Mouse (Mus musculus) MEL (cell line): ENCODE data around the gene Ptpa. TPM values are rescaled to one million over a fixed set of nuclear protein-coding genes. Genes with fewer than 3 reads are reported as not detected.

Experiments used
- DNase-seq: peaks from one replicate; pipeline ENCODE4 v3.0.0; 2011; ENCODE audit warnings: low read depth, low spot score
- H3K27ac ChIP-seq: 2 replicates; pipeline ENCODE4 v1.5.1; 2012; ENCODE audit warnings: low read depth, mild to moderate bottlenecking, control low read depth, low read length, moderate library complexity; ENCODE audit not compliant: control insufficient read depth
- H3K27me3 ChIP-seq, 2 experiments: fragments of 150-350 bp in 1 of 2; sonication (generic) in 1 of 2; 2 replicates each; pipeline ENCODE4 v1.6.1; 2012; ENCODE audit warnings: low read length in 2 of 2, mild to moderate bottlenecking in 2 of 2, improper control_type of control experiment in 1 of 2, moderate library complexity in 1 of 2; ENCODE audit not compliant: insufficient read depth in 2 of 2, control insufficient read depth in 1 of 2
- H3K36me3 ChIP-seq, 2 experiments: 2 replicates each; pipeline ENCODE4 v1.6.1; 2012 to 2014; ENCODE audit warnings: low read length in 2 of 2, improper control_type of control experiment in 1 of 2, inconsistent platforms in 1 of 2, mild to moderate bottlenecking in 1 of 2; ENCODE audit not compliant: insufficient read depth in 2 of 2, control insufficient read depth in 1 of 2
- H3K4me1 ChIP-seq, 2 experiments: fragments of 150-350 bp in 1 of 2; sonication (generic) in 1 of 2; 2 replicates each; pipeline ENCODE4 v1.6.1; 2012; ENCODE audit warnings: low read length in 2 of 2, improper control_type of control experiment in 1 of 2, mild to moderate bottlenecking in 1 of 2; ENCODE audit not compliant: insufficient read depth in 2 of 2, control insufficient read depth in 1 of 2
- H3K4me3 ChIP-seq, 2 experiments: fragments of 150-350 bp in 1 of 2; sonication (generic) in 1 of 2; 2 replicates each; pipeline ENCODE4 v1.5.1; 2012; ENCODE audit warnings: low read depth in 2 of 2, low read length in 2 of 2, mild to moderate bottlenecking in 2 of 2, moderate library complexity in 2 of 2, control low read depth in 1 of 2, improper control_type of control experiment in 1 of 2; ENCODE audit not compliant: control insufficient read depth in 1 of 2, insufficient read depth in 1 of 2
- H3K79me2 ChIP-seq: 2 replicates; pipeline ENCODE4 v1.6.1; 2012; ENCODE audit warnings: mild to moderate bottlenecking, low read length, moderate library complexity; ENCODE audit not compliant: control insufficient read depth, poor library complexity, insufficient read depth
- H3K9ac ChIP-seq: 2 replicates; pipeline ENCODE4 v1.6.1; 2012; ENCODE audit warnings: low read depth, mild to moderate bottlenecking, control low read depth, low read length, moderate library complexity; ENCODE audit not compliant: control insufficient read depth, poor library complexity, severe bottlenecking
- H3K9me3 ChIP-seq: fragments of 150-350 bp; sonication (generic); replicated peaks from 2 replicates; pipeline ENCODE4 v1.6.1; 2012; ENCODE audit warnings: mild to moderate bottlenecking, low read length, improper control_type of control experiment, moderate library complexity; ENCODE audit not compliant: insufficient read depth
- BHLHE40 ChIP-seq: IDR thresholded peaks from 2 replicates; pipeline ENCODE4 v1.6.1; 2012; ENCODE audit warnings: low read depth, mild to moderate bottlenecking, inconsistent platforms, low read length, improper control_type of control experiment, borderline replicate concordance
- CTCF ChIP-seq, 3 experiments: IDR thresholded peaks in 2 of 3; conservative IDR thresholded peaks in 1 of 3; 2 replicates each; pipeline ENCODE4 v1.5.1; 2011 to 2012; ENCODE audit warnings: low read length in 3 of 3, low read depth in 2 of 3, mild to moderate bottlenecking in 2 of 3, improper control_type of control experiment in 1 of 3, inconsistent platforms in 1 of 3, mixed read lengths in 1 of 3, moderate library complexity in 1 of 3; ENCODE audit not compliant: control insufficient read depth in 1 of 3, insufficient read depth in 1 of 3, poor library complexity in 1 of 3, severe bottlenecking in 1 of 3
- GATA1 ChIP-seq: IDR thresholded peaks from 2 replicates; pipeline ENCODE4 v1.6.1; 2011; ENCODE audit warnings: low read depth, low read length, improper control_type of control experiment
- HCFC1 ChIP-seq: IDR thresholded peaks from 2 replicates; pipeline ENCODE4 v1.6.1; 2012; ENCODE audit warnings: low read depth, mild to moderate bottlenecking, inconsistent platforms, low read length, improper control_type of control experiment, moderate library complexity
- MAX ChIP-seq: IDR thresholded peaks from 2 replicates; pipeline ENCODE4 v1.6.1; 2011; ENCODE audit warnings: low read length, improper control_type of control experiment
- MEF2A ChIP-seq: IDR thresholded peaks from 2 replicates; pipeline ENCODE4 v1.6.1; 2014; ENCODE audit warnings: low read depth, mild to moderate bottlenecking, inconsistent platforms, low read length, improper control_type of control experiment; ENCODE audit not compliant: poor library complexity, insufficient replicate concordance, severe bottlenecking; ENCODE audit errors: extremely low read depth
- MXI1 ChIP-seq: IDR thresholded peaks from 2 replicates; pipeline ENCODE4 v1.6.1; 2011; ENCODE audit warnings: mild to moderate bottlenecking, low read depth, low read length, improper control_type of control experiment
- MYC ChIP-seq: IDR thresholded peaks from 2 replicates; pipeline ENCODE4 v1.6.1; 2011; ENCODE audit warnings: low read depth, mild to moderate bottlenecking, low read length, improper control_type of control experiment, moderate library complexity
- NELFE ChIP-seq: IDR thresholded peaks from 2 replicates; pipeline ENCODE4 v1.6.1; 2011; ENCODE audit warnings: low read depth, low read length, improper control_type of control experiment
- NRF1 ChIP-seq: IDR thresholded peaks from 2 replicates; pipeline ENCODE4 v1.6.1; 2014; ENCODE audit warnings: low read depth, mild to moderate bottlenecking, inconsistent platforms, low read length, improper control_type of control experiment, moderate library complexity; ENCODE audit not compliant: poor library complexity, insufficient read depth, severe bottlenecking
- SMC3 ChIP-seq: IDR thresholded peaks from 2 replicates; pipeline ENCODE4 v1.6.1; 2011; ENCODE audit warnings: low read depth, low read length, improper control_type of control experiment
- TAL1 ChIP-seq: IDR thresholded peaks from 2 replicates; pipeline ENCODE4 v1.6.1; 2012; ENCODE audit warnings: mild to moderate bottlenecking, inconsistent platforms, low read length, moderate library complexity, mixed read lengths
- UBTF ChIP-seq: IDR thresholded peaks from 2 replicates; pipeline ENCODE4 v1.6.1; 2012; ENCODE audit warnings: low read depth, mild to moderate bottlenecking, inconsistent platforms, low read length, improper control_type of control experiment, moderate library complexity, borderline replicate concordance; ENCODE audit not compliant: insufficient read depth
- ZC3H11A ChIP-seq: IDR thresholded peaks from 2 replicates; pipeline ENCODE4 v1.6.1; 2012; ENCODE audit warnings: low read depth, mild to moderate bottlenecking, inconsistent platforms, low read length, improper control_type of control experiment
- ZKSCAN1 ChIP-seq: IDR thresholded peaks from 2 replicates; pipeline ENCODE4 v1.6.1; 2012; ENCODE audit warnings: low read depth, mild to moderate bottlenecking, inconsistent platforms, low read length, improper control_type of control experiment, moderate library complexity
- ZNF384 ChIP-seq: IDR thresholded peaks from 2 replicates; pipeline ENCODE4 v1.6.1; 2012; ENCODE audit warnings: low read depth, mild to moderate bottlenecking, inconsistent platforms, low read length, improper control_type of control experiment
- polyA plus RNA-seq, 2 experiments: library from polyadenylated mRNA; stranded (reverse) in 1 of 2; unstranded in 1 of 2; fragments of >175 nt in 1 of 2; fragments of >200 nt in 1 of 2; gene quantifications; 2 replicates each; pipeline versions ENCODE4 v1.2.1 to v1.2.4; 2012; ENCODE audit warnings: low replicate concordance in 2 of 2, low read depth in 1 of 2; ENCODE audit not compliant: insufficient read length in 2 of 2, insufficient read depth in 1 of 2, missing spikeins in 1 of 2
- total RNA-seq: library from RNA; depleted of rRNA; stranded (reverse); fragments of 300-350 nt; gene quantifications from 2 replicates; pipeline ENCODE4 v1.2.3, GENCODE M21; 2012

Gene Ptpa
- total and polyA plus RNA-seq, 3 experiments: 159 to 382 TPM; not detected in 1

DNA sequence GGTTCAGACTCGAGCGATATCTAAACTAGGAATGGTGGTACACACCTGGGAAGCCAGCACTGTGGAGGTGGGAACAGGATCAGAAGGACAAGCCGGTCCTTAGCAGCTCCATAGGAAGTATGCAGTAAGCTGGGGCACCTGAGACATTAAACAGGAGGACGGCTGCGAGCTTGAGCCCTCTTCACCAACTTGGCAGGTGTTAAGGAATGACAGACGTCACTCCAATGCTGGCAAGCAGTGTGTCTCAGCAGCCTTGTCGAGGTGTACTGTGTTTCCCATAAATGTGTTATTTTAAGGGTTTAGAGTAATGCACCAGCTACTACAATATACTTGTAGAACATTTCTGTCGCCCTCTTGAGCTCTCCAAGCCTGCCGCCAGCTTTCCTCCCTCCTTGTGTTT is 28.9 kb upstream of the Ptpa start:
- H3K4me3 ChIP-seq: no peak overlapping the region
- H3K4me1 ChIP-seq: peaks cover 0 to 6% of the 10 kb centered on the region in 2 experiments; a peak in 2 of 4 replicates
- DNase-seq: no peak
- H3K27ac ChIP-seq: no peak overlapping the region
- peaks cover 0 to 3% of the 10 kb centered on the region in 2 experiments; a peak in 2 of 4 replicates for H3K36me3 ChIP-seq
- H3K9ac ChIP-seq: no peak overlapping the region
- H3K9me3 ChIP-seq: no peaks in the 10 kb centered on the region
- TF ChIP-seq UBTF (no peak), MXI1 (no peak), MEF2A (no peak), SMC3 (no peak), NELFE (no peak), ZNF384 (no peak), BHLHE40 (no peak), GATA1 (no peak), MYC (no peak), ZKSCAN1 (no peak), HCFC1 (no peak), TAL1 (no peak), ZC3H11A (no peak), NRF1 (no peak)
- H3K27me3 ChIP-seq: no peaks in the 10 kb centered on the region
- no peaks in the 10 kb centered on the region for H3K79me2 ChIP-seq

DNA sequence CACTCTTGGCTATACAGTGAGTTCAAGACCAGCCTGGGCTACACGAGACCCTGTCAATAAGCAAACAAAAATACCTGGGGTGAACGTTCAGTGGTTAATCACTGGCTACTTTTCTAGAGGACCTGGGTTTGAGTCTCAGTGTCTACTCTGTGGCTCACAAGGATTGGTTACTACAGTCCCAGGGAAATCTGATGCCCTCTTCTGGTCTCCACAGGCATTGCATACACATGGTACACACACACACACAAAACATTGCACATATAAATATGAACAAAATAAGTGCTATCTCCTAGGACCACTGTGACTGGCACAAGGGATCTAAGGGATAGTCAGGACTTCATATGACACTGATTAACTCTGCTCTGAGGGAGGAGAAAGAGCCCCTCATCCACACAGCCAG is 26.8 kb upstream of the Ptpa start:
- Histone ChIP-seq H3K36me3 (peaks cover 0 to 3% of the 10 kb centered on the region in 2 experiments; a peak in 2 of 4 replicates), H3K4me3 (no peak overlapping the region), H3K9ac (no peak overlapping the region), H3K79me2 (peaks cover 7% of the 10 kb centered on the region), H3K27ac (no peak overlapping the region), H3K4me1 (peaks cover 0 to 6% of the 10 kb centered on the region in 2 experiments; a peak in 2 of 4 replicates), H3K27me3 (no peaks in the 10 kb centered on the region), H3K9me3 (no peaks in the 10 kb centered on the region)
- TF ChIP-seq MAX (no peak), CTCF (IDR thresholded peaks at IDR 0.05 in 2 of 3, conservative IDR thresholded peaks at IDR 0.05 in 1 of 3; ENCODE audit: control insufficient read depth in 1 of 3, insufficient read depth in 1 of 3, low read depth in 2 of 3, low read length in 3 of 3, poor library complexity in 1 of 3, severe bottlenecking in 1 of 3) (peak; percentile 22 to 46 (median 27); a peak in 4 of 6 replicates)
- peak; percentile 32 for DNase-seq
